Mouse (Mus musculus): ENCODE results near the gene 9430038I01Rik.

DNA sequence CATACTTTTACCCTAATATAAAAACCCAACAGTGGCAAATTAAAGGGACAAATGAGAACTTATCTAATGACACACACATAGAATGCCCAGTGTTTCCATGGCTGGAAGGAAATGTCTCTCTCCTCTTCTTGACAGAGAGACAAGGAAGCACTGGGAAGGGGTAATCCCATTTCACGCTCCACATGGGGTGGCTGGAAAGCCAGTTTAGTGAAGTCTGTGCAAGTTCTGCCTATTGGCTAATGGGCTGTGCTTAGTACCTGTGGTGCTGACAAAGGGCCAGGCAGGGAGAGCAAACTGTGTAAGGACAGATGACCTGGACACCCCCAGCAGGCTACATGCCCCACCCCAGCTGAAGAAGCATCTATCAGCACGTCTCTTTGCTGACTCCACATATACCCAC, 40.4 kb downstream of the 9430038I01Rik start:
- no peak for TF ChIP-seq CTCF (IDR thresholded peaks at IDR 0.05; ENCODE audit: borderline replicate concordance, extremely low read depth, insufficient read depth, insufficient read length)
- TF ChIP-seq POLR2A (IDR thresholded peaks at IDR 0.05; ENCODE audit: borderline replicate concordance, extremely low read depth, insufficient read depth, insufficient read length, poor library complexity, severe bottlenecking): no peak
